Mouse (Mus musculus) embryonic stem cell, embryonic (primary cell): Measurements from ENCODE around the gene Tbxas1.

ENCODE experiments used
- CTCF ChIA-PET, 4 experiments: fragments of 300-600 bp in 2 of 4; fragments of 350-600 bp in 2 of 4; sonication (Branson Sonifier 250); formaldehyde crosslinking; loops; one replicate each; lab custom pipeline; 2022; ENCODE audit warnings: inconsistent platforms in 2 of 4; lab: Charles Lee
- POLR2A ChIA-PET, 4 experiments: fragments of 300-600 bp in 2 of 4; fragments of 350-600 bp in 2 of 4; sonication (Branson Sonifier 250); formaldehyde crosslinking; loops; one replicate each; lab custom pipeline; 2022; ENCODE audit warnings: antibody characterized with exemption in 4 of 4, inconsistent platforms in 1 of 4; lab: Charles Lee

Tbxas1 gene

GRCm38 (mm10) chr6:38923870-38924817 lies 48.9 kb downstream of the Tbxas1 start:
- POLR2A ChIA-PET, result interaction anchor here in 2 of 4 experiments (0.7 to 1.7 kb wide), 2 partner anchors 18 to 114 kb away, joined by 3 to 4 read pairs; no protein-coding TSS in a partner anchor

GRCm38 (mm10) chr6:38925719-38926118 lies 50.5 kb downstream of the Tbxas1 start:
- POLR2A ChIA-PET, result interaction anchor here (0.5 to 1.7 kb wide), 21 partner anchors 8 to 1887 kb away, joined by 3 to 10 read pairs (median 4); partner anchors contain the start of gene Hipk2 (in 1 of the 4)
- CTCF ChIA-PET, result interaction anchor here (0.5 to 1.6 kb wide), 110 partner anchors 8 to 1893 kb away, joined by 3 to 14 read pairs (median 4); partner anchors contain the start of gene Luc7l2 (in 1 of the 4)

More at GRCm38 (mm10) chr6:38923870-38924817, 48.9 kb downstream of the Tbxas1 start:
- CTCF ChIA-PET, result no interaction called here

GRCm38 (mm10) chr6:38926135-38926962 lies 51.1 kb downstream of the Tbxas1 start:
- POLR2A ChIA-PET, result interaction anchor here in 3 of 4 experiments (0.5 to 1.7 kb wide), 15 partner anchors 9 to 780 kb away, joined by 3 to 8 read pairs (median 3); partner anchors contain the start of gene Luc7l2 (in 1 of the 3)
- CTCF ChIA-PET, result interaction anchor here (0.6 to 1.6 kb wide), 43 partner anchors 8 to 1894 kb away, joined by 3 to 12 read pairs (median 4); no protein-coding TSS in a partner anchor

- ChIA-PET CTCF (interaction anchor here in 3 of 4 experiments (0.6 to 1.4 kb wide), 10 partner anchors 9 to 347 kb away, joined by 3 to 8 read pairs (median 4); no protein-coding TSS in a partner anchor), POLR2A (interaction anchor here in 1 of 4 experiments (0.7 to 1.5 kb wide), 3 partner anchors 22 to 243 kb away, joined by 3 read pairs; no protein-coding TSS in a partner anchor)
Observed at GRCm38 (mm10) chr6:38926963-38927361, 51.8 kb downstream of the Tbxas1 start.

GRCm38 (mm10) chr6:38928489-38928888 lies 53.3 kb downstream of the Tbxas1 start:
- ChIA-PET POLR2A (no interaction called here), CTCF (no interaction called here)

- CTCF ChIA-PET, result interaction anchor here in 2 of 4 experiments (0.6 to 1.1 kb wide), 2 partner anchors 11 kb away, joined by 4 to 5 read pairs; no protein-coding TSS in a partner anchor
- POLR2A ChIA-PET, result interaction anchor here in 1 of 4 experiments (1.0 to 1.6 kb wide), 2 partner anchors 11 to 23 kb away, joined by 3 to 5 read pairs; no protein-coding TSS in a partner anchor
Observed at GRCm38 (mm10) chr6:38936009-38936408, 60.8 kb downstream of the Tbxas1 start.

GRCm38 (mm10) chr6:38938421-38938820 lies 63.2 kb downstream of the Tbxas1 start:
- ChIA-PET POLR2A (interaction anchor here in 1 of 4 experiments (0.6 kb wide), 1 partner anchor 13 kb away, joined by 6 read pairs; no protein-coding TSS in a partner anchor), CTCF (interaction anchor here in 1 of 4 experiments (0.8 kb wide), 1 partner anchor 13 kb away, joined by 3 read pairs; no protein-coding TSS in a partner anchor)

- CTCF ChIA-PET, result interaction anchor here in 1 of 4 experiments (0.8 kb wide), 1 partner anchor 14 kb away, joined by 3 read pairs; no protein-coding TSS in a partner anchor
Observed at GRCm38 (mm10) chr6:38939096-38939495, 63.9 kb downstream of the Tbxas1 start.

GRCm38 (mm10) chr6:38941016-38941415 lies 65.8 kb downstream of the Tbxas1 start:
- POLR2A ChIA-PET, result interaction anchor here in 1 of 4 experiments (1.0 kb wide), 1 partner anchor 15 kb away, joined by 8 read pairs; no protein-coding TSS in a partner anchor
- CTCF ChIA-PET, result interaction anchor here (0.5 to 1.1 kb wide), 4 partner anchors 16 to 144 kb away, joined by 3 to 4 read pairs (median 3); no protein-coding TSS in a partner anchor

More at GRCm38 (mm10) chr6:38939096-38939495, 63.9 kb downstream of the Tbxas1 start:
- POLR2A ChIA-PET, result no interaction called here

- ChIA-PET POLR2A (interaction anchor here in 1 of 4 experiments (1.2 kb wide), 1 partner anchor 19 kb away, joined by 4 read pairs; no protein-coding TSS in a partner anchor), CTCF (no interaction called here)
Observed at GRCm38 (mm10) chr6:38942771-38943170, 67.6 kb downstream of the Tbxas1 start.

GRCm38 (mm10) chr6:38944392-38944791 lies 69.2 kb downstream of the Tbxas1 start:
- ChIA-PET CTCF (interaction anchor here in 2 of 4 experiments (0.6 to 0.9 kb wide), 2 partner anchors 19 kb away, joined by 3 to 6 read pairs; no protein-coding TSS in a partner anchor), POLR2A (interaction anchor here in 1 of 4 experiments (1.1 kb wide), 1 partner anchor 281 kb away, joined by 3 read pairs; no protein-coding TSS in a partner anchor)

GRCm38 (mm10) chr6:38944826-38945225 lies 69.6 kb downstream of the Tbxas1 start:
- ChIA-PET CTCF (interaction anchor here in 1 of 4 experiments (0.9 kb wide), 1 partner anchor 19 kb away, joined by 6 read pairs; no protein-coding TSS in a partner anchor), POLR2A (no interaction called here)

GRCm38 (mm10) chr6:38945681-38946080 lies 70.5 kb downstream of the Tbxas1 start:
- CTCF ChIA-PET, result no interaction called here

GRCm38 (mm10) chr6:38947282-38947681 lies 72.1 kb downstream of the Tbxas1 start:
- CTCF ChIA-PET, result no interaction called here

More at GRCm38 (mm10) chr6:38945681-38946080, 70.5 kb downstream of the Tbxas1 start:
- POLR2A ChIA-PET, result no interaction called here

GRCm38 (mm10) chr6:38949683-38950161 lies 74.5 kb downstream of the Tbxas1 start:
- ChIA-PET POLR2A (interaction anchor here in 1 of 4 experiments (0.6 kb wide), 1 partner anchor 24 kb away, joined by 3 read pairs; no protein-coding TSS in a partner anchor), CTCF (no interaction called here)

More at GRCm38 (mm10) chr6:38947282-38947681, 72.1 kb downstream of the Tbxas1 start:
- POLR2A ChIA-PET, result interaction anchor here in 1 of 4 experiments (0.7 kb wide), 1 partner anchor 68 kb away, joined by 3 read pairs; no protein-coding TSS in a partner anchor

- ChIA-PET POLR2A (interaction anchor here in 1 of 4 experiments (1.0 kb wide), 1 partner anchor 10 kb away, joined by 3 read pairs; no protein-coding TSS in a partner anchor), CTCF (no interaction called here)
Observed at GRCm38 (mm10) chr6:38950341-38950740, 75.1 kb downstream of the Tbxas1 start.

- CTCF ChIA-PET, result no interaction called here
- POLR2A ChIA-PET, result interaction anchor here in 1 of 4 experiments (1.0 kb wide), 1 partner anchor 11 kb away, joined by 3 read pairs; no protein-coding TSS in a partner anchor
Observed at GRCm38 (mm10) chr6:38950838-38951237, 75.6 kb downstream of the Tbxas1 start.
